In the genomic region with DNA sequence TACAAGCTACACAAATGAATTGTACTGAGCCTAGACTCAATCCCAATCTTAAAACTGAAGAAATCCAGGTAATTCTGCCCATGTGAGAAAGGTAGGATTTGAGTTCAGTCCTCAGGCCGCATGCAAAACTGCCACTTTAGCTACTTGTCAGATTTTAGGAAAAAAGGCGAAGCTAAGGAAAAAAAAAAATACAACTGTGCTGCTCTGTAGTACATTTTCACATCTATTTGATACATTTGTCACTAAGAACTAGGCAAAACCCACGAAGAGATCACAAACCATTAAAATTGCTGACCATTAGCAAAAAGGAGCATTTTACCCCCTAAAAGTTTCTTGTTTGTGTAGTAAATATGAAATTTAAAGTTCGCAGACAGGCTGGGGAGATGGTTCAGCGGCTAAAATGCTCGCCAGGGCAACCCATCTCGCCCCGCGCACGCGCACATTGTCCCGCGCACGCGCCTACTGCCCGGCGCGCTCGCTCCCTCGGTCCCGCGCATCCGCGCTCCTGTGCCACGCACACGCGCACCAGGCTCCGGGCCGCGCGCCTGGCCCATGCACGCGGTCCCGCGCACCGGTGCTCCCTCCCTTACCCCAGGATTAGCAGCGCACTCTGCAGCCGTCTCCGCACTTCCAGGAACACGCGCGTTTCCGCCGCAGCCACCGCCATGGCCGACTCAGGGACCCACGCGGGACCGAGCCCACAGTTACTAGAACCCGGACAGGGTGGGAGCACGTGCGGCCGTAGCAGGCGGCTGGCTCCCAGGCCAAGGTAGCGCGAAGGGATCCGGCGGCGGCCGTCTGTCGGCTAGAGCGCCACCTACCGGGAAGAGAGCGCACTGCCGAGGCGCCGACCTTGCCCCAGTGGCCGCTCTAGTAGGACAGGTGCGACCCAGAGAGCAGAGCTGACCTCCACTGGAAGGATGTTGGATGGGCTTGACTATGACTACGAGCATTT, we compare ENCODE assay signal across 8 mouse cellular contexts. TPM values are rescaled to one million over a fixed set of nuclear protein-coding genes. Genes with fewer than 3 reads are reported as not detected.
A peak's percentile ranks its signal among the peaks of the same experiment; 100 is the strongest.
DNase-seq lines count a peak whose midpoint lies in the region; ATAC-seq and TF ChIP-seq lines count a peak whose summit lies in the region.

A gene (minus strand): TSS at position 800 of the 955 bp plus-strand sequence.

- no peaks in the 10 kb centered on the region; the same call in 1 of the 2 replicates for H3K4me1 ChIP-seq in cortical plate, adult 2 months (ENCODE audit: control insufficient read depth, insufficient read depth, low read length)

- TF ChIP-seq CTCF in cortical plate, adult 2 months (IDR thresholded peaks at IDR 0.05; ENCODE audit: extremely low read depth, insufficient read depth, low read length) = peak; percentile 45

- peak within 1 kb of the TSS; percentile 77 for H3K27ac ChIP-seq in cortical plate, adult 2 months (ENCODE audit: insufficient read depth, low read length)

- H3K4me3 ChIP-seq in cortical plate, adult 2 months (ENCODE audit: insufficient read depth, low read length) = peak within 1 kb of the TSS; percentile 62

- TF ChIP-seq POLR2A in cortical plate, adult 2 months (IDR thresholded peaks at IDR 0.05; ENCODE audit: extremely low read depth, insufficient read depth, low read length) = peak; percentile 48; the same call in 1 of the 2 replicates

- DNase-seq in adipocyte (ENCODE audit: low spot score) = peak; percentile 80
- DNase-seq in gastrocnemius, adult 8-10 months (ENCODE audit: low spot score in 2 of 2) = peak; percentile 72 to 78
- DNase-seq in induced T-regulatory cell, adult 2 months (ENCODE audit: low read depth) = peak; percentile 89
- DNase-seq in left cerebral cortex, adult 8-10 months (ENCODE audit: low spot score in 2 of 2) = peak; percentile 81 to 82
- DNase-seq in right cerebral cortex, adult 18-20 months = peak; percentile 90
- DNase-seq in urinary bladder, adult 2 months (ENCODE audit: low spot score) = peak; percentile 81

- peak; percentile 81 for ATAC-seq in megakaryocyte, adult 5-6 weeks (ENCODE audit: poor library complexity, severe bottlenecking)

RNA-seq across cellular contexts. Expression of the gene that starts here (rescaled TPM):
- 2.2 TPM in 2 replicates for polyA plus RNA-seq in cortical plate, adult 2 months (2012; rRNA removed)
- total RNA-seq in gastrocnemius, adult 8-10 months (2022) = 1 to 10 TPM; 3.2 to 5.8 (median 3.7) TPM
- 1 to 10 TPM; 6.2 to 9.4 (median 7.9) TPM for total RNA-seq in left cerebral cortex, adult 8-10 months (2022)
- 0.47 and 0.93 TPM in 2 replicates for total RNA-seq in megakaryocyte, adult 5-6 weeks (2015)
- total RNA-seq in megakaryocyte, adult 5-6 weeks (2017) = 0.53 and 0.92 TPM in 2 replicates
- 2.1 and 2.7 TPM in 2 replicates for polyA plus RNA-seq in urinary bladder, adult 2 months (2012; rRNA removed)

Comparison
In these comparisons a context has a peak if more than half of its experiments do, and no peak if none do; other contexts are left out.
1. Peak in every context shown above with its lines: DNase-seq, ATAC-seq, H3K4me3 ChIP-seq and H3K27ac ChIP-seq.
2. Peak in ATAC-seq in megakaryocyte, adult 5-6 weeks; RNA of the gene not detected or under 1 TPM.